Mouse (Mus musculus) liver, adult 2 months (tissue): ENCODE measurements around the gene Stx11. TPM values are rescaled to one million over a fixed set of nuclear protein-coding genes. Genes with fewer than 3 reads are reported as not detected.
A peak's percentile ranks its signal among the peaks of the same experiment; 100 is the strongest.
"Not testable (repeated sequence)": the region's sequence is repeated elsewhere in the genome, so short reads cannot be mapped to it uniquely, and the experiment has no call there.

ENCODE experiments used
- DNase-seq: peaks from one replicate; pipeline ENCODE4 v3.0.0-alpha.2; 2011; ENCODE audit warnings: low read depth, low spot score; ENCODE audit errors: extremely low read depth
- H3K27ac ChIP-seq: fragments of 200-500 bp; replicated peaks from 2 replicates; pipeline ENCODE4 v1.5.1; 2012; ENCODE audit warnings: low read depth, mild to moderate bottlenecking, control low read depth, inconsistent platforms, low read length; ENCODE audit not compliant: insufficient read depth
- H3K27me3 ChIP-seq: fragments of 200-500 bp; 2 replicates; pipeline ENCODE4 v1.6.1; 2012; ENCODE audit warnings: mild to moderate bottlenecking, moderate library complexity, low read length, inconsistent platforms; ENCODE audit not compliant: control insufficient read depth, insufficient read depth
- H3K36me3 ChIP-seq: fragments of 200-500 bp; 2 replicates; pipeline ENCODE4 v1.6.1; 2012; ENCODE audit warnings: low read length, inconsistent platforms; ENCODE audit not compliant: control insufficient read depth, insufficient read depth
- H3K4me1 ChIP-seq: fragments of 200-500 bp; 2 replicates; pipeline ENCODE4 v1.6.1; 2011; ENCODE audit warnings: low read length; ENCODE audit not compliant: control insufficient read depth, insufficient read depth
- H3K4me3 ChIP-seq: fragments of 200-500 bp; 2 replicates; pipeline ENCODE4 v1.5.1; 2011; ENCODE audit warnings: low read depth, mild to moderate bottlenecking, control low read depth, low read length, moderate library complexity; ENCODE audit not compliant: insufficient read depth
- H3K79me2 ChIP-seq: fragments of 200-500 bp; 2 replicates; pipeline ENCODE4 v1.6.1; 2012; ENCODE audit warnings: inconsistent platforms, mild to moderate bottlenecking, low read length, moderate library complexity; ENCODE audit not compliant: control insufficient read depth, insufficient read depth
- H3K9ac ChIP-seq: fragments of 200-500 bp; 2 replicates; pipeline ENCODE4 v1.6.1; 2012; ENCODE audit warnings: low read depth, mild to moderate bottlenecking, control low read depth, inconsistent platforms, low read length
- CTCF ChIP-seq: fragments of 200-500 bp; IDR thresholded peaks from 2 replicates; pipeline ENCODE4 v1.5.1; 2011; ENCODE audit warnings: low read depth, low read length, control low read depth
- POLR2A ChIP-seq: fragments of 200-500 bp; IDR thresholded peaks from 2 replicates; pipeline ENCODE4 v1.6.1; 2011; ENCODE audit warnings: low read length, control low read depth; ENCODE audit not compliant: insufficient read depth; ENCODE audit errors: extremely low read depth
- WGBS: fragments of 180-500 bp; shearing (Covaris S2); methylation state at CpG from one replicate; pipeline ENCODE4 v1.1.7; 2018; 5-methylcytosine and 5-hydroxymethylcytosine counted together
- polyA plus RNA-seq: library from polyadenylated mRNA; depleted of rRNA; stranded (reverse); fragments of >200 nt; gene quantifications from 2 replicates; pipeline ENCODE4 v1.2.3, GENCODE M21; 2012
- total RNA-seq: library from RNA; depleted of rRNA; stranded (reverse); fragments of >200 nt; gene quantifications from 2 replicates; pipeline ENCODE4 v1.2.3, GENCODE M21; 2014

Stx11 gene
- total and polyA plus RNA-seq, 2 experiments = 0.18 to 1.5 TPM

DNA sequence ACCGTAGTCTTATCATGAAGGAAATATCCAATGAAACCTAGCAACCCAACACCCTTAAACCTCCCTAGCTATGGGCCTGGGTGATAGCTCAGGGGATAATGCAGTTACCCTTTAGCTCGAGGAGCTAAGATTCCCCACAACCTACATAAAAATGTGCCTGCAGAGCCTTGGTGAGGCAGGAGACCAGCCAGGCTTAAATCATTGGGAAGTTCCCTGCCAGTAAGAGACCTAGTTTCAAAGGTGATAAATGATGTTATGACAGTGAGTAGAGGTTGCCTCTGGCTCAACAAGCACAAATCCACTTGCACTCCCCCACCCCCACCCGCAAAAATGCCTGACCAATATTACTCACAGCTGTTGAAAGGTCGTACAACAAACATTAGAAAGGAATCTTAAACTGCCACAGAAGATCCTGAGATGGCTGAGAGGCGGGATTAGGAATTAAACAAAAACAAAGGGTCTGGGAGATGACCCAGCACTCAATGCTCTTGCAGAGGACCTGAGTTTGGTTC, 1.6 kb upstream of the Stx11 start:
- Histone ChIP-seq H3K27me3 (no peaks in the 10 kb centered on the region), H3K4me1 (no peaks in the 10 kb centered on the region), H3K9ac (no peak overlapping the region), H3K36me3 (no peaks in the 10 kb centered on the region), H3K27ac (no peak overlapping the region), H3K4me3 (no peak overlapping the region), H3K79me2 (no peaks in the 10 kb centered on the region)
- whole genome bisulfite sequencing = 92% methylated on average over 5 of the region's 5 CpGs
- no peak for DNase-seq
- no peak for TF ChIP-seq POLR2A
- TF ChIP-seq CTCF = no peak

DNA sequence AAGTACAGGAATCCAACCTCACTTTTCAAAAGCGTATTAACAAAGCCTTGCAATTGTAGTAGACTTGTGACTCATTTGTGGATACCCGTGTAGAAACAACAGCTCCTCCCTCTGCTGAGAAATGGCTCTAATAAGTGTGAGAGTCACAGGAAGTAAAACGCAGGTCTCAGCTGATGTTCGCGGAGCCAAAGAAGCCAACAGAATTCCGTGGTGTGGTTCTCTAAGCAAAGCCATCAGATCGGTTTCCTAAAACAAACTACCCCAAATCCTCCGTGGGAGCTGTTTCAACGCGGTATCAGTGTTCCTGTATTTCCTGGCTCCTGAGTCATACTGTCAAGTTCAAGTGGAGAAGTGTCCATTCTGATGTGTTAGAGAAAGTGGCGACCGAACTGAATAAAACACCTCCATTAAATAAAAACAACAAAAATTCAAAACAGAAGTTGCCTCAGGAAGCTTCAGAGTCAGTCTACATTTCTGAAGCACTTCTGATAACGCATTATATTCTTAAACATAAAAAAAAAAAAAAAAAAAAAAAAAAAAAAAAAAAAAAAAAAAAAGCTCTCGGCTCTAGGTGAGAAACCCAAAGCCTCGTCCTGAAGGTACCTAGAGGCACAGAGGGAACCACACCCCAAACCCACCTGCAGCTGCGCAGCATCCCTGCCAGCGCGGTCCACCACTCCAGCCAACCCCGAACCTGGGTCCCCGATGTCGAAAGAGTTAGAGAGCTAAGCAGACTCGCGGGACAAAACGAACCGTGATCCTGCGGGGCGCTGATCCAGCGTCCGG, 543 bp downstream of the Stx11 start:
- Histone ChIP-seq H3K36me3 (no peaks in the 10 kb centered on the region), H3K4me3 (peak overlapping the region; percentile 86), H3K4me1 (no peaks in the 10 kb centered on the region), H3K27ac (no peak overlapping the region), H3K9ac (peak overlapping the region; percentile 58), H3K79me2 (no peaks in the 10 kb centered on the region), H3K27me3 (no peaks in the 10 kb centered on the region)
- WGBS = 17% methylated on average over 29 of the region's 29 CpGs
- no peak for DNase-seq
- no peak for TF ChIP-seq POLR2A
- no peak for TF ChIP-seq CTCF

DNA sequence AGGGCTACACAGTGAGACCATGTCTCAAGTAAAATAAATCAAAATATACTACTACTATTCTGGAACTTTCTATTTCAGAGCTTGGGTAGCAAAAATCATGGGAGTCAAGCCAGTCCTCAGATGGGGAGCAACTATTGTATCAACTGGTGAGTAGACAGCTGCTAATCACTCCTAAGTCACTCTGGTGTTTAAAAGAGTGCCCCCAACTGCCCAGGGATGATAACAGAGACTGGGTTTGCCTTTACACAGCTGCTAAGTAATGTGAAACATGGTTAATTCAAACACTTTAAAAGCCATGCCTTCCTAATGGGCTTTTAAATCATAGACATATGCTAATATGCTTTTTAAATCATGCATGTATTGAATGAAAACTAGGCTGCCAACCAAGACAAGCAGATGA, 1.9 kb downstream of the Stx11 start:
- no peak overlapping the region for H3K27ac ChIP-seq
- H3K4me1 ChIP-seq = no peaks in the 10 kb centered on the region
- no peak for DNase-seq
- no peaks in the 10 kb centered on the region for H3K79me2 ChIP-seq
- TF ChIP-seq POLR2A = no peak
- TF ChIP-seq CTCF = no peak
- no peak overlapping the region for H3K4me3 ChIP-seq
- H3K36me3 ChIP-seq = no peaks in the 10 kb centered on the region
- no peak overlapping the region for H3K9ac ChIP-seq
- no peaks in the 10 kb centered on the region for H3K27me3 ChIP-seq

DNA sequence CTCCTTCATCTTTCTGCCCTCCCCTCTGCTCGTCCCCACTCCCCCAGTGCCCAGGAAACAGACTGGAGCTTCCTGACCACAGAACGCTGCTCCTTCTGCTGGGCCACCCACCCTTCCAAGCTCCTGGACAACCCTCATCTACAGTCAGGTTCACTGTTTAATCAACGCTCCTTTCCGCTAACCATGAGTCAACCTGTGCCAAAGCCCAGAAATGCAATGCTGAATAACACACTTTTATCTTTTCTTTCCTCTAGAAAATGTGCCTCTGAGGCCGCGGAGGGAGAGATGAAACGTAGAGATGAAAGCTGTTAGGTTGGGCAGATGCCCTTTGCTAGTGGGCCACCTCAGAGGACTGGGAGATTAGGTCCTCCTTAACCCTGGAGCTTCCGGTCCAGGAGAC, 2.6 kb downstream of the Stx11 start:
- no peak for DNase-seq
- H3K4me3 ChIP-seq = no peak overlapping the region
- H3K9ac ChIP-seq = no peak overlapping the region
- H3K27me3 ChIP-seq = no peaks in the 10 kb centered on the region
- no peak for TF ChIP-seq CTCF
- 92% methylated on average over 8 of the region's 8 CpGs for WGBS
- no peaks in the 10 kb centered on the region for H3K79me2 ChIP-seq
- H3K36me3 ChIP-seq = no peaks in the 10 kb centered on the region
- no peak overlapping the region for H3K27ac ChIP-seq
- no peaks in the 10 kb centered on the region for H3K4me1 ChIP-seq

DNA sequence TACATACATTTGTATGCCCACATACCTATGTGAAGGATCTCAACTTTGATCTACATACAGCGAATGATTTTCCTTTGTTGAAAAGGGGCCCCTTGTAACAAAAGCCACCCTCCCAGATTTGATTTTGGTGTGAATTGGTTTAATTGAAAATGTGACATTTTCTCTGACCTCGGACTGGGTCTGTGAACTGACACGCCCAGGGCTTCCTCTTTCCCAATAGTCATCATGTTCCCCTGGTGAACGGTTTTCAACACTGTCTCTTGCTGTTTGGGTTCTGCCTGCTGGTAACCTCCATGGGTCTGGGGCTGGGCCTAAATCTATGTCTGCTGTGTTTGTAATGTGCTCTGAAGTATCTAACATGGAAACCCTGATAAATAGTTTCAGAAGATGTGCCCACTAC, 6.8 kb downstream of the Stx11 start:
- no peak for TF ChIP-seq CTCF
- no peak for TF ChIP-seq POLR2A
- Histone ChIP-seq H3K27ac (no peak overlapping the region), H3K36me3 (no peaks in the 10 kb centered on the region), H3K9ac (no peak overlapping the region), H3K4me1 (no peaks in the 10 kb centered on the region), H3K79me2 (no peaks in the 10 kb centered on the region), H3K4me3 (no peak overlapping the region), H3K27me3 (no peaks in the 10 kb centered on the region)
- DNase-seq = no peak
- WGBS = 86% methylated on average over 4 of the region's 4 CpGs

DNA sequence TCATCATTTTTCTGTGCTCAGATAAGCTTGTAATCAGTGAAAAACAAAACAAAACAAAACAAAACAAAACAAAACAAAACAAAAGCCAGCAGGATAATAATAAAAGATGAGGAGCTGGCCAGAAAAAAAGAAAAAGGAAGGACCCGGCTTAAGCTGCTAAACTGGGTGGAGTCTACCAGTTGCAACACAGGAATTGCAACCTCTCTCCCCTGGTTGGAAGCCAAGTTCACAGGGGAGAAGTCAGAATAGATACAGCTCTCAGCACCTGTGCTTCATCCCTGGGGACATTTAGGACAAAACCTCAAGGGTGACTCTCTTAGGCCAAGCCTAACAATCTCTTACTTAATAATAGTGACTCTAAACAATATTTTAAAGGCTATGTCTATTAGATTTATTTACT, 8.3 kb downstream of the Stx11 start:
- Histone ChIP-seq H3K27me3 (no peaks in the 10 kb centered on the region), H3K79me2 (no peaks in the 10 kb centered on the region), H3K27ac (no peak overlapping the region), H3K4me1 (no peaks in the 10 kb centered on the region), H3K9ac (no peak overlapping the region), H3K4me3 (no peak overlapping the region), H3K36me3 (no peaks in the 10 kb centered on the region)
- DNase-seq = peak; percentile 44
- TF ChIP-seq POLR2A (no peak), CTCF (no peak)
- 11% methylated on average over 1 of the region's 1 CpGs for WGBS

DNA sequence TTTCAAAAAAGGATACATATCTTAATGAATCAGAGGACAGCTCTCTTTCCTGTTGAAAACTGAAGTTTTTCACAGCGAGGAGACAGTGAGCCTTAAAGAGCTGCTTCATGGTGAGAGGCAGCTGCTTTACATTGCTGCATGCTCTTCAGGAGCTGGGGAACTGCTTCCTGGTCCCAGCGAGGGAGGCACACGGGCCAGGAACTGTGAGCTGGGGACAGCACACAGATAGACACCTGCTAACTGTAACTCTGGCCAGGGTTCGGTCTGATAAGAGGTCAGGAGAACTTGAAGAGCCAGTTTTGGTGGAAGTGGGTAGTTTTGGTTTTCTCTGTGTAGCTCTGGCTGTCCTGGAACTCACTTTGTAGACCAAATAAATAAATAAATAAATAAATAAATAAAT, 12.7 kb downstream of the Stx11 start:
- not testable (repeated sequence) for H3K79me2 ChIP-seq, H3K27ac ChIP-seq, H3K36me3 ChIP-seq, H3K9ac ChIP-seq, DNase-seq, H3K4me3 ChIP-seq, H3K4me1 ChIP-seq, H3K27me3 ChIP-seq
- 69% methylated on average over 4 of the region's 4 CpGs for WGBS
